Mouse (Mus musculus) urinary bladder, adult 18-20 months (tissue): ENCODE measurements around the gene Mob3c.

Experiments used
- DNase-seq, 2 experiments: peaks; one replicate each; pipeline ENCODE4 v3.0.0; 2022; ENCODE audit warnings: low spot score in 2 of 2, mixed read lengths in 2 of 2

The Mob3c gene

DNA sequence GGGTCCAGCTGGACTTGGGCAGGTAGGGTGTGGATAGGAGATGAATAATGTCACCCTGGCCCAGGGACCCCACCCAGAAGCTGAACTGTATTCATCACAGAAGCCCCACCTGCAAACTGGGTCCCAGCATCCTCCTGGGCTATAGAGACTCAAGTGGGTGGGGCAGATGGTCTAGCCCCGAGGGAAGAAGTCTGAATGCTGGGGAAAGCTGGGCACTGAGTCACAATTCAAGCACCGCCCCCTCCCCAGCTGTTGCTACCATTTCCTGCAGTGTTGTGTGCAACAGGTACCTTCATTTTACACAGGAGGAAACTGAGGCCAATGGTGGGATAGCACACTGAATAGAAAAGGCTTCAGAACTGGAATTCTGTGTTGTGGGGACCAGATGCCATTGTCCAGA, 4.1 kb downstream of the Mob3c start:
- DNase-seq, result no peak

GRCm38 (mm10) chr4:115835576-115835975, 7.7 kb downstream of the Mob3c start:
- DNase-seq, result no peak

DNA sequence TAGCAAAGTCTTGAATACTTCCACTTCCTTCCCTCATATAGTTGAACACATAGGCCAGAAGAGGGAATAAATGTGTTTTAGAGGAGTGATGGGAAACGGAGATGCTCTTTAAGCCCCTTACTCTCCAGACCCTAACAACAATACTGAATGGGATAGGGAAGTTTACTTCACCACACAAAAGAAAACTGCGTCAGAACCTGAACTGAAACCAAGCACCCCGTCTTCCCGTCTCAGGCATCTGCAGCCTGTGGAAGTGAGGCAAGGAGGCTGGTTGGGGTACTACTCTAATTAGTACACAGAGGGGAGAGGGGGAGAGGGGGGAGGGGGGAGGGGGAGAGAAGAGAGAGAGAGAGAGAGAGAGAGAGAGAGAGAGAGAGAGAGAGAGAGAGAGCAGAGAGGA, 10.3 kb downstream of the Mob3c start:
- DNase-seq, result no peak

DNA sequence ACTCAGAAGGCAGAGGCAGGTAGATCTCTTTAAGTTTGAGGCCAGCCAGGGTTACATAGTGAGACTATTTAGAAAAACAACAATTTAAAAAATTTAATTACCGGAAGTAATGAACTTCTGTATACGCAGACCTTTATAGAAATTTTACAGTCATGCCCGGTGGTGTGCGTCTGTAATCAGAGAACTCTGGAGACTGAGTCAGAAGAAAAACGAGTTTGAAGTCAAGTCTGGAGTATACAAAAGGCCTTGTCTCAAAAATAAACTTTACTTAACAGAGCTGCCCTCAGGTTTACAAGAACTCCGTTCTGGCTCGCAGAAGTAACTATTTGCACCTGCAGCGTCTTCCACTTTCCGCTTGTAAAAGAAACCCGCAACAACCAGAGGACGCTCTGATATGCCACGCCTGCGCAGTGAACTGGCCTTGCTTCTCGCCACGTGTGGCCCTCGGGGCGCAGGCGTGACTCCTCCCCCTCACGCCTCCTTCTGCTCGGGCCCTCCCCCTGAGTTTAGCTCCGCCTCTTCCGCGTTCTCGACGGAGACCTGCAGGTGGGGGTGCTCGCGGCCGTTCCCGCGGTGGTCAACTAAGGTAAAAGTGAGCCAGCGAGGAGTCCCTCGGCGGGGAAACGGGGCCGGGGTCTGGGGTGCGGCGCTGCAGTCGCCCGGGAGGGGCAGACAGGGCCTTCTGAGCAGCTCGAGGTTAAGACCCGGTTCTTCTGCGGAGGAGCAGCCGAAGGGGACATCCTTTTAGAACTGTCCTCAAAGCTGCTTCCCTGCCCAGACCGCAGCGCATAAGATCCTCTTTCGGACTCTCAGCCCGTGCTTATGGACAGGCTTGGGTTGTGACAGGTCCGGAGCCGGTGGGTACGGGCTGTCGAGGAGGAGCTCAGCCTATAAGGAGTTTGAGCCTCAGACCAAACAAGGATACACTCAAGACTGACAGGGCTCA, 11.1 kb downstream of the Mob3c start, which contains the start of gene Mknk1:
Gene Mknk1 (plus strand): TSS at position 503 of the 946 bp plus-strand sequence.
- DNase-seq, result peak; percentile 83 to 88

DNA sequence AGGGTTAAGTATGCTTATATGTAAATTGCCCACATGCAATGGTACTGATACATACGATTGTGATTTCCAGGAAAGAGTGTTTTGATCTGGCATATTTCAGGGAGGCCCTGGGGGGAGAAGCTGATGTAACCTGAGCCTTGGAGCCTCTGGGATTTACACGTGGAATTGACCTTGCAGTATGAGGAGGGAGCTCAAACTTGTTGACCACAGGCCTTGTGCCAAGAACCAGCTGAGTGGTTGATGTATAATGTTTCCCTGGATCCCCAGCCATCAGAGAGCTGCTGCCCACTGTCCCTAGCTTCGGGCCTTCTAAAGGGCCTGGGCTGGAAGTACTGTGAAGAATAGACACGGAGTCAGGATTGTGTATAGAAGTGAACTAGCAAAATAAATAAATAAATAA, 12.1 kb downstream of the Mob3c start:
- no peak for DNase-seq

GRCm38 (mm10) chr4:115840842-115841241, 12.9 kb downstream of the Mob3c start:
- no peak for DNase-seq

GRCm38 (mm10) chr4:115846656-115847055, 18.8 kb downstream of the Mob3c start:
- DNase-seq, result no peak

- no peak for DNase-seq
Observed at GRCm38 (mm10) chr4:115847377-115847776, 19.5 kb downstream of the Mob3c start.

GRCm38 (mm10) chr4:115848083-115848482, 20.2 kb downstream of the Mob3c start:
- no peak for DNase-seq

DNA sequence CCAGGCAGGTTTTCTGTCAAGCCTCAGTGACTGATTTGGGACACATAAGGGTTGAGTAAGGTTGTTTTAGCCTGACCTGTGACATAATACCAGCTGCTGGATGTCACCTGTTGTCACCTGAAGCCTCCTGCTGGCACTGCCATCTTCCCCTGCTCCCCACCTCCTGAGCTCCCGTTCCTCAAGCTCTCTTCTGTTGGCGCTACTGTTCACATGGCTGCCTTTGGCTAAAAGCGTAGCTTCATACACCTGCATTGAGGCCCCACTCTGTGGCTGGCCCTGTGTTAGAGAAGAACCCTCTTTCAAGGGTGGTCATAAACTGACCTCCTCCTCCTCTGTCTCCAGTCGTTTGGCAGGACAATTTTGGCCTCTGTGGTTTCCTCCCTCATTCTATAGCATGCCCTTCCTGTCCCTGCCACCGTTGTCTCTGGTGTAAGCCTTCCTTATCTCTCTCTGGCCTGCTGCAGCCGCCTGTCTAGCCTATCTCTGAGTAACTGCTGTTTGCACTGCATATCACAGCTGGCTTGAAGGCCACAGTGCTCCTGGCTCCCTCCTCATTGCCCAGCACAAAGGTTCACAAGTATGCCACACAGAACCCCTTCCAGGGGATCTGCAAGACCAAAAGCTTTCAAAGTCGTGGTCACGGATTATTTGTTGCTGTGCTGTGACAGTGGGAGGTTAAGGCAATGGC, 21.2 kb downstream of the Mob3c start:
- no peak for DNase-seq

DNA sequence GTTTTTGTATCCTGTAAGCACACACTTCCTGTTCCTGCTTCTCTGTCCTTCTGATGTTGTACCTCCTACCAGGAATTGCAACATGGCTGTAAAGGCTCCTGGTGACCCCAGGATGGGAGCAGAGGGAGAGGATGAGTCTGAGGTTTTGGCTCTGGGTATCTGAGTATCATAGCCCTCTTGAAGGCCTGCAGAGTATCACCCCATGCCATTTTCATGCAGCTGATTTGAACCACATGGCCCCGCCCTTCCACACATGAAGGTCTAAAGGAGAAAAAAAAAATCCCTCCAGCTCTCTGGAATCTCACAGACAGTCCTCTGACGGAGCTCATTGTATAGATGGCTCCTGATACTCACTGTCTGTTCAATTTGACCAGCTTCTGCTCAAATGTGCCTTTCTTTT, 22.2 kb downstream of the Mob3c start:
- no peak for DNase-seq

DNA sequence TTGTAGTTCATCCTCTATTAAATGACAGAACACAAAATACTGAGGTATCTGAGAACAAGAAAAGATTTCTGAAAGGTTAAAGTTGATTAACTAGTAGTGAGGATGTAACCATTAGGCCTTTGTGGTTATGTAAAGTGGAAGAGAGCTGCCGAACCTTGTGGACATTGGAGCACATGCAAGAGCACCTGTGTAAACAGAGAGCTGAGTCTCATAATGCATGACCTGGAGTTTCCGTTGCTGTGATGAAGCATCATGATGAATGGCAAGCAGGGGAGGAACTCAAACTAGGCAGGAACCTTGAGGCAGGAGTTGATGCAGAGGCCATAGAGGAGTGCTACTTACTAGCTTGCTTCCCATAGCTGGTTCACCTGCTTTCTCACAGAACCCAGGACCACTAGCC, 22.7 kb downstream of the Mob3c start:
- DNase-seq, result no peak

DNA sequence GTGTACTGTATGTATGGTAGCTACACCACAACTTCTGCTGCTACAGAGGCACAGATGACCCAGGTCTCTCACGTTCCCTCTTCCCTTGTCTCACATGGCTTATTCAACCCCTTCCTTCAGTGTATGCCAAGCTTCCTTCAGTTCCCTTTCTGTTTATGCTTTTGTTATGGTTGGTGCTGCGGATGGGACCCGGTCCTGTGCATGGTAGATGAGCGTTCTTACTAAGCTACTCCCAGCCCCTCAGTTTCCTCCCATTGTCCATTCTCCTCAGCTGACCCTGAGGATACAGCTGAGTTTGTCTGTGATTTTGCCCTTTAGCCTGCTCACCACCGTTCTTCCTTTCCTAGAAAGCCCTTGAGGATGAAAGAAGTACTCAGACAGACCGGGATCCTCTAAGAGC, 23.7 kb downstream of the Mob3c start:
- DNase-seq, result no peak

DNA sequence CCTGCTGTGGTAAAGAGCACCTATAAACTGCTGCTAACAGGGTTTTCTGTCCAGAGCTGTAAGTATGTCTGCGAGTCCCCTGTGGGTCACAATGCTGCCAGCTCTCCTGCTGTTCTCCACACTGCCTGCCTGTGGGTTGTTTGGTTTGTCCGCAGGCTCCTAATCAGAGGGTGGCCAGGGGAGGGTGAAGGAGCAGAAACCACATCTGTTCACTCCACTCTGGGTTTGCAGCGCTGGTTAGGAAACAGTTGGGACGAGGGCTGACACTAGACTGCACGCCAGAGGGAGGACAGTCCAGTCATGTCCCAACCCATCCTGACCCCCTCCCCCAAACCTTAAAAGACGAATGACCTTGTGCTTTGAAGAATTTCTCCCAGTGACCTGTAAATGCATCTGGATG, 27.2 kb downstream of the Mob3c start:
- DNase-seq, result no peak

DNA sequence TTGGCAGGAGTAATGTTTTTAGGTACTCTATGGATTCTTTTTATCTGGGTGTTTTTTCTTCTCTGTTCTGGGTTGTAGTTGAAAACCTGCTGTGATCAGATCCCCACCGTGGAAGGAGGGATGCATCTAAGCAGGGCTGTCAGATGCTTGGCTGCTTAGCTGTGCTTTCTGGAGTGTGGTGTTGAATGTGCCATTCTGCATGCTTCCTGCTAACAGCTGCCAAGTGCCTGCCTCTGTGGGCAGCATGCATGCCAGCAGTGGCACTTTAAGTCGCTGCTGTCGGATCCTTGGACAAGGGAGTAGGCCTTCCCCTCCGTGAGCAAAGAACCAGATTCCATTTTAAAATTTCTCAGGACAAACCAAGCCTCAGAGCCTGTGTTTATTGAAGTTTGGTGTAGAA, 27.7 kb downstream of the Mob3c start:
- DNase-seq, result no peak

GRCm38 (mm10) chr4:115856282-115856681, 28.4 kb downstream of the Mob3c start:
- DNase-seq, result no peak

GRCm38 (mm10) chr4:115857293-115857883, 29.5 kb downstream of the Mob3c start:
- no peak for DNase-seq

DNA sequence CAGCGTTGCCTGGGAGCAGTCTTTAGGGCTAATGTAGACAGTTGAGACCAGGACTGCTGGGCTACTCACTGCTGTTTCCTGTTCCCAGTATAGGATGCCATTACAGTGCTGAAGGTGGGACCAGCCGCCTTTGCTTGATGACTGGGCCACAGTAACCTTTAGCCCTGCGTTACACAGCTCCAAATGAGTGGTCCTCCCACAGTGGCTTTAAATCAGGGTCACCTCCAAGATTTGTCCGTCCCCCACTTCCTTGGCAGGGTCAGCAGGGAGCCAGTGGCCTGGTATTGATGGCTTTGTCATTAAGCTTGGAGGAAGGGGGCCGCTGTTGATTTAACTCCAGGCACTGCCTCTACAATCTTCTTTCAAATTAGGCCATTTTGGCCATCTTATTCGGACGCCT, 35.5 kb downstream of the Mob3c start:
- DNase-seq, result no peak

GRCm38 (mm10) chr4:115863880-115864279, 36.0 kb downstream of the Mob3c start:
- DNase-seq, result no peak

DNA sequence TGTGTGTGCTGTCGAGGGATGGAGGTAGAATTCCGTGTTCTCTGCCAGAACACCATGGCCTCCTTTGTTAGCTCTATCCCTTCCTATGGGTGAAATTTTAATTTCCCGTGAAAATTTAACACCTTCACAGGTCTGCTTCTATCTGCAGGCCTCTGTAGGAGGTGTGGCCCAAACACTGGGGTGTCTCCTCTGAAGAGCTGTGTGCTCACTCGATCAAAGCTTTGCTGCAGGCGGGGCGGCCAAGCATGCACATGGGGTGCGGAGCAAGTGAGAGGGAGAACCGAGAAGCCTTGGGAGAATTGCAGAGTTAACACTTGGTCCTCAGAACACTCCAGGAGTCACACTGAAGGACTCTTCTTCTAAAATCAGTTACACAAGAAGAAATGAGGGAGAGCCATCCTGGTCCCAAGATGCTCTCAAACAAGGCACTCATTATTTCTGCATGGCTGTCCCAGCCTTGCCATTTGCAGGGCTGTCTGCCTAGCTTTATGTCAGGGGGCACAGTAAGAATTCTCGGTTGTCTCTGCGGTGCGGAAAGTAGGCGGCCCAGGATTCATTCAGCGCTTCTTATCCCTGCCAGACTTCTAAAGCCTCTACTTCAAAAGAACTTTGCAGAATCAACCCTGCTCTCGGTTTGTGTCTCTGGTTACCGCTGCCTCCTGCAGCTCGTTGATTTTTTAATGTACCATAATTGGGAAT, 41.8 kb downstream of the Mob3c start:
- DNase-seq, result no peak

DNA sequence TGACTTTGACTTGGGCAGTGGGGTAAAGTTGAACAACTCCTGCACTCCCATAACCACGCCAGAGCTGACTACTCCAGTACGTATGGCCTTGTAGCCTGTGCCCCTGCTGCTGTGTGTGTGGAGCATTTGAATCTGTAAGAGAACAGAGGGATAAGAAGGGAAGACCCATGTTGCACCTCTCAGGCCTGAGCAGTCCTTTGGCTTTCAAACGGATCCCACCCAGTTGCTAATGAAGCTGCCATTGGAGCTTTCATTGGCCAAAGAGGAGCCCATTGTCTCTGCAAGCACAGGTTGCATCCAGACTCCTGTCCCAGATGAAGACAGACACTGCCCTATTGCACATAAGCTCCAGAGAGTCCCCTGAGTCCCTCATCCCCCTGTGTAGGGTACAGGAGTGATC, 45.3 kb downstream of the Mob3c start:
- DNase-seq, result no peak

DNA sequence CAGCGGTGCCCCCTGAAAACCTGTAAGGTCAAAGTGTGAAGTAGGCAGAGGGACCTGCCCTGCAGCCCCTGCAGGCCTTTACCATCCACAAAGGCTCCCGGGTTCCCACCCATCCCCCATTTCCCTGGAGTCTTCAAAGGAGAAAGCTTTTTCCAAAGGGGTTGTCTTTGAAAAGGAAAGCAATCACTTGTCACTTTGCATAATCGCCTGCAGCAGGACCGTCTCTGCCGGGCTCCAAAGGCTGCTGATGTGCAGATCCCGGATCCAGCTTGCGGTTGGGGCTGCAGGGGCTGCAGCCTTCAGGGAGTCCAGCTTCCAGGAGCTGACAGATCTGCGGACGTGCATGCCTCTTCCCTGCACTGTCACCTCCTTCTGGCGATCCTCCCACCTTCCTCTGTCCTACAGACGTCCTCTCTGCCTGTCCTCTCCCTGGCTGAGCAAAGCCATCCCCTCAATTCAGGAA, 50.4 kb downstream of the Mob3c start:
- DNase-seq, result no peak
